Mouse (Mus musculus): ENCODE measurements around the gene Fgfr2. TPM values are rescaled to one million over a fixed set of nuclear protein-coding genes. Genes with fewer than 3 reads are reported as not detected.

Fgfr2 gene
- polyA plus RNA-seq, 1 experiment: 14.8 TPM

DNA sequence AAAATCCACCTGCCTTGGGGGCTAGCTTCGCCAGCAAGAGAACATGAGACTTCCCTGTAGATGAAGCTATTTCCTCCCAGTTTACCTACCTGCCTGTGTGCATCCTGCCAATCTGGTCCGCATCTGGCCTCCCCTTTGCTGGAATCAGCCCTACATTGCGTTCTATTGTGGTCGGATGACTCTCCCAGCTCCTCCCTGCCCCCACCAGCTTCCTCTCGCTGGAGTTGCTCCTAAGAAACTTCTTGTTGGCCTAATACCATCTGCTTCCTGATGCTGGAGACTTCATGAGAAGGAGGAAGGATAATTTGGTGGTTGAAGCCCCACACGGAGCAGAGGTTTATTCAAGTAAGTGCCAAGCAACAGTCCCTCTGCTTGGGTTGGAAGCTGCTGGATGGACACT lies 2807.9 kb downstream of the Fgfr2 start:
- no peaks in the 10 kb centered on the region for H3K36me3 ChIP-seq (ENCODE audit: control insufficient read depth, insufficient read depth, low read length)
- H3K27me3 ChIP-seq (replicated peaks; ENCODE audit: control insufficient read depth, insufficient read depth, low read length): no peaks in the 10 kb centered on the region
- no peak for TF ChIP-seq CTCF (conservative IDR thresholded peaks at IDR 0.05; ENCODE audit: insufficient read depth, insufficient read length, low read depth, low read length)
- TF ChIP-seq POLR2A (IDR thresholded peaks at IDR 0.05; ENCODE audit: low read depth, low read length): no peak
- no peaks in the 10 kb centered on the region for H3K4me1 ChIP-seq (ENCODE audit: control insufficient read depth, insufficient read depth, low read length)
- 82% methylated on average over 6 of the region's 6 CpGs for WGBS
- no peak for DNase-seq
- no peak overlapping the region for H3K27ac ChIP-seq (ENCODE audit: insufficient read depth, low read depth, low read length)
- H3K4me3 ChIP-seq (ENCODE audit: insufficient read depth, low read depth, low read length): no peak overlapping the region

DNA sequence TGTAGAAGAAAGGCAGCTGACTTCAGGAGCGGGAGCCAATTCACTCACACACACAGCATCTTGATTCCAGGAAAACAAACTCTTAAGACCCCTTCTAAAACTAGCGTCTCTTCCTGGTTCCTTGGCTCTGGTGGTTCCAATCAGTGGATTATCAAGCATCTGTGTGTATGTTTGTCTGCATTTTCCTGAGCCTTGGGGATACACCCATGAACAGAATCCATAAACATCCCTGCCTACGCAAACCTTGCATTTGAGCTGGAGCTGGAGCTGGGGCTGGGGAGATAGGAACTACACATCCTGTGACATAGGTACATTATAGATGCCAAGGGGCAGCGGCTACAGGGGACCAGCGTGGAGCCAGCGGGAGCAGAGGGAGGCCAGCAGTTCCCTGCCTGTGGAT lies 2808.5 kb downstream of the Fgfr2 start:
- no peak overlapping the region for H3K4me3 ChIP-seq (ENCODE audit: insufficient read depth, low read depth, low read length)
- H3K27ac ChIP-seq (ENCODE audit: insufficient read depth, low read depth, low read length): no peak overlapping the region
- H3K4me1 ChIP-seq (ENCODE audit: control insufficient read depth, insufficient read depth, low read length): no peaks in the 10 kb centered on the region
- no peaks in the 10 kb centered on the region for H3K27me3 ChIP-seq (replicated peaks; ENCODE audit: control insufficient read depth, insufficient read depth, low read length)
- H3K36me3 ChIP-seq (ENCODE audit: control insufficient read depth, insufficient read depth, low read length): no peaks in the 10 kb centered on the region
- DNase-seq: no peak
- no peak for TF ChIP-seq POLR2A (IDR thresholded peaks at IDR 0.05; ENCODE audit: low read depth, low read length)
- no peak for TF ChIP-seq CTCF (conservative IDR thresholded peaks at IDR 0.05; ENCODE audit: insufficient read depth, insufficient read length, low read depth, low read length)
- WGBS: 94% methylated on average over 6 of the region's 6 CpGs

DNA sequence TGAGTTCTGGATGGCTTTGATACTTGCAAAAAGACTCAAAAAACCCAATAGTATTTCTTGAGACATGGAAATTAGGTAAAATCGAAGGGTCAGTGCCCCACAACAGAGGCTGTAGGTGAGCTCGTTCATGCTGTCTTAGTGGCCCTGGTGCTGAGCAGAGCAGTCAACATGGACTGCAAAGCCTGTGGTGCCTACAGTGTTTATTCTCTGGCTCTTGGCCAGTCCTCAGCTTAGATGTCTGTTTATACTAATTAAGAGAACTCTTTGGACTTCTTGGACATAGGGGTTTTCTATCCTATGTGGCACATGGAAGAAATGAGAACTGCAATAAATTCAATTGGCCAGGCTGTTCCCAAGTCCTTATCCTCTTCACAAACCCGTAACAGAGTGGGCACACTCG lies 2811.8 kb downstream of the Fgfr2 start:
- no peak overlapping the region for H3K4me3 ChIP-seq (ENCODE audit: insufficient read depth, low read depth, low read length)
- TF ChIP-seq POLR2A (IDR thresholded peaks at IDR 0.05; ENCODE audit: low read depth, low read length) (no peak), CTCF (conservative IDR thresholded peaks at IDR 0.05; ENCODE audit: insufficient read depth, insufficient read length, low read depth, low read length) (no peak)
- H3K4me1 ChIP-seq (ENCODE audit: control insufficient read depth, insufficient read depth, low read length): no peaks in the 10 kb centered on the region
- H3K36me3 ChIP-seq (ENCODE audit: control insufficient read depth, insufficient read depth, low read length): no peaks in the 10 kb centered on the region
- no peak for DNase-seq
- no peak overlapping the region for H3K27ac ChIP-seq (ENCODE audit: insufficient read depth, low read depth, low read length)
- no peaks in the 10 kb centered on the region for H3K27me3 ChIP-seq (replicated peaks; ENCODE audit: control insufficient read depth, insufficient read depth, low read length)
- WGBS: 82% methylated on average over 4 of the region's 4 CpGs

DNA sequence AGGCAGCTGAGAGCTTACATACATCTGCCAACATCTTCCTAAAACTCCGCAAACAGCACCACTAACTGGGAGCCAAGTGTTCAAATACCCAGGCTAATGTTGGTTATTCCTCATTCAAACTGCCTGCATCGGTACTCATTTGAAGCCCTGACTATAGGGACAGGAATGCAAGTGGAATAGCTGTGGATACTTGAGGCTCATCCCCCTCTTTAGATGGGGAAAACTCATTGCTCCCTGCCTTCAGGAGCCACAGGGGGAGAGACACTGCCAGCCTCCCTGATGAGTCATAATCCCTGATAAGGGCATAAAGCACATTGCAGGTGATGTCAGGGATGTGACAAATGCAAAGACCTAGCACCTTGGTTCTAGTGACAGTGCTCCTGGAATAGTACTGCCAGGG lies 2814.0 kb downstream of the Fgfr2 start:
- no peak overlapping the region for H3K27ac ChIP-seq (ENCODE audit: insufficient read depth, low read depth, low read length)
- no peaks in the 10 kb centered on the region for H3K4me1 ChIP-seq (ENCODE audit: control insufficient read depth, insufficient read depth, low read length)
- no peak for DNase-seq
- H3K4me3 ChIP-seq (ENCODE audit: insufficient read depth, low read depth, low read length): no peak overlapping the region
- WGBS: 95% methylated on average over 2 of the region's 2 CpGs
- TF ChIP-seq POLR2A (IDR thresholded peaks at IDR 0.05; ENCODE audit: low read depth, low read length) (no peak), CTCF (conservative IDR thresholded peaks at IDR 0.05; ENCODE audit: insufficient read depth, insufficient read length, low read depth, low read length) (no peak)
- H3K36me3 ChIP-seq (ENCODE audit: control insufficient read depth, insufficient read depth, low read length): no peaks in the 10 kb centered on the region
- H3K27me3 ChIP-seq (replicated peaks; ENCODE audit: control insufficient read depth, insufficient read depth, low read length): no peaks in the 10 kb centered on the region

DNA sequence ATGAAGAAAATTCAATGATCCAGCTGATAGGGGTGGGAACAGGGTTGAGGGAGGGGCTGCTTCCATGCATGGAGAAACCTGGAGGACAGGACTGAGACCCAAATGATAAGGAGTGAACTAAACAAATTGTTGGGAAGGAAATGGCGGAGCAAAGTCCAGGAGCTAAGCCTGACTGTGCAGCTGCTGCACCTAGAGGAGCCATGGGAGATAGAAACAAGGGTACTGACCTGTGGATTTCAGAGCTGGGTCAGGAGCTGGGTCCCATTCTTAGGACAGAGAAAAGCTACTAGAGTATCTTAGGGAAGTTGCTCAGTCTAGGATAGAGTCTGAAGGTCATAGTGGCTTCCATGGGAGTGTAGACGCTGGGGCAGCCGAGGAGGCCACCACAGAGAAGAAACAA lies 2816.1 kb downstream of the Fgfr2 start:
- DNase-seq: no peak
- WGBS: 89% methylated on average over 3 of the region's 3 CpGs
- no peak overlapping the region for H3K4me3 ChIP-seq (ENCODE audit: insufficient read depth, low read depth, low read length)
- no peaks in the 10 kb centered on the region for H3K4me1 ChIP-seq (ENCODE audit: control insufficient read depth, insufficient read depth, low read length)
- no peaks in the 10 kb centered on the region for H3K27me3 ChIP-seq (replicated peaks; ENCODE audit: control insufficient read depth, insufficient read depth, low read length)
- H3K27ac ChIP-seq (ENCODE audit: insufficient read depth, low read depth, low read length): no peak overlapping the region
- TF ChIP-seq POLR2A (IDR thresholded peaks at IDR 0.05; ENCODE audit: low read depth, low read length): no peak
- TF ChIP-seq CTCF (conservative IDR thresholded peaks at IDR 0.05; ENCODE audit: insufficient read depth, insufficient read length, low read depth, low read length): no peak
- H3K36me3 ChIP-seq (ENCODE audit: control insufficient read depth, insufficient read depth, low read length): no peaks in the 10 kb centered on the region

DNA sequence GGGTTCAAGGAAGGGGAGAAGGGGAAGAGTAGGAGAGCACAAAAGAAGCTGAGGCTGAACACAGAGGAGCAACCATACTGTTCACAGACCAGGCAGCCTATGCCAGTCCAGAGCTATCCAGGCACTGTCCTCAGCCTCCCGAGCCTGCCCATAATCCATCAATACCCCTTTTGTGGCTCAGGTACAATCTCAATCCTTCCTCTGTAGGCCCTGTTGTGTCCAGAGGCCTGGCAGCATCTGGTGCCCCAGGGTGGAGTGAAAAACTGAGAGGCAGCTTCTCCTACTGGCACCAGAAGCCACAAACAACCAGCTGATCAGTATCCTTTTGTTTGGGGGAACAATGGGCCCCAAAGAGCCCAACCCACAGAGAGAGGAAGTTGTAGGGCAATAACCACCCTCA lies 2818.5 kb downstream of the Fgfr2 start:
- Histone ChIP-seq H3K36me3 (ENCODE audit: control insufficient read depth, insufficient read depth, low read length) (no peaks in the 10 kb centered on the region), H3K27me3 (replicated peaks; ENCODE audit: control insufficient read depth, insufficient read depth, low read length) (no peaks in the 10 kb centered on the region), H3K27ac (ENCODE audit: insufficient read depth, low read depth, low read length) (no peak overlapping the region), H3K4me1 (ENCODE audit: control insufficient read depth, insufficient read depth, low read length) (no peaks in the 10 kb centered on the region), H3K4me3 (ENCODE audit: insufficient read depth, low read depth, low read length) (no peak overlapping the region)
- no peak for DNase-seq
- no peak for TF ChIP-seq POLR2A (IDR thresholded peaks at IDR 0.05; ENCODE audit: low read depth, low read length)
- TF ChIP-seq CTCF (conservative IDR thresholded peaks at IDR 0.05; ENCODE audit: insufficient read depth, insufficient read length, low read depth, low read length): no peak
- 100% methylated on average over 1 of the region's 1 CpGs for WGBS

DNA sequence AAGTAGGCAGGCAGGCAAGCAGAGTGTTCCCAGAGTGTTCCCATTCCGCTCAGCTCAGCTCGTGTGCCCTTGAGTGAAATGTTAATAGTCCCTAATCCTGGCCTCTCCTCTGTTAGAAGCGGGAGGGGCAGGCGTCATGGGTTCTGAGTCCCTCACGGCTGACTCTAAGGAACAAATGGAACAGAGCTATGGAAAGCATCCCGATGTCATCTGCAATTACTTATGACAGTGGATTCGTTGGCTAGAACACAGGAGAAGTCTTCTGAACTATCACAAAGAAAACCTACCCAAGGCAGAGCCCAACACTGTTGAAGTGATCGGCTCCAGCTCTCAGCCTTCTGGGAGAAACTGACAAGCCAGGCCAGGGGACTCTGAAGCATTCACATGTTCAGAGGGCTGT lies 2819.7 kb downstream of the Fgfr2 start:
- Histone ChIP-seq H3K27me3 (replicated peaks; ENCODE audit: control insufficient read depth, insufficient read depth, low read length) (no peaks in the 10 kb centered on the region), H3K4me1 (ENCODE audit: control insufficient read depth, insufficient read depth, low read length) (no peaks in the 10 kb centered on the region), H3K36me3 (ENCODE audit: control insufficient read depth, insufficient read depth, low read length) (no peaks in the 10 kb centered on the region), H3K4me3 (ENCODE audit: insufficient read depth, low read depth, low read length) (no peak overlapping the region), H3K27ac (ENCODE audit: insufficient read depth, low read depth, low read length) (no peak overlapping the region)
- WGBS: 68% methylated on average over 8 of the region's 8 CpGs
- no peak for DNase-seq
- TF ChIP-seq CTCF (conservative IDR thresholded peaks at IDR 0.05; ENCODE audit: insufficient read depth, insufficient read length, low read depth, low read length): no peak
- TF ChIP-seq POLR2A (IDR thresholded peaks at IDR 0.05; ENCODE audit: low read depth, low read length): no peak

DNA sequence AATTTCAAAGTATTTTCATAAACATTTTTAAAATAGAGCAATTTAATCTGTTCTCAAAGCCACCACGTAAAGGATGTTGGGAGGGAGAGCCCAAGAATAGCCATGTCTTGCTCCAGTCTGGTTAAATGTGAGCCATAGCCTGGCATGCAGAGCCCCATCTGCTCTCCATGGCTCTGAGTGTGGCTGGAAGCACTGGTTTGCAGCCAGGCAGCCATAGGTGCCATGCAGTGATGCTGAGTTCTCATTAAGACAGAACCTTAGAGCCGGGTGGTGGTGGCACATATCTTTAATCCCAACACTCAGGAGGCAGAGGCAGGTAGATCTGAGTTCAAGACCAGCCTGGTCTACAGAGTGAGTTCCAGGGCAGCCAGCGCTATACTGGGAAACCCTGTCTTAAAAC lies 2822.5 kb downstream of the Fgfr2 start:
- no peak for TF ChIP-seq CTCF (conservative IDR thresholded peaks at IDR 0.05; ENCODE audit: insufficient read depth, insufficient read length, low read depth, low read length)
- no peak for TF ChIP-seq POLR2A (IDR thresholded peaks at IDR 0.05; ENCODE audit: low read depth, low read length)
- DNase-seq: no peak

More for the DNA sequence above, 2822.5 kb downstream of the Fgfr2 start:
- 96% methylated on average over 3 of the region's 3 CpGs for WGBS
- H3K27me3 ChIP-seq (replicated peaks; ENCODE audit: control insufficient read depth, insufficient read depth, low read length): no peaks in the 10 kb centered on the region
- no peak overlapping the region for H3K4me3 ChIP-seq (ENCODE audit: insufficient read depth, low read depth, low read length)
- H3K27ac ChIP-seq (ENCODE audit: insufficient read depth, low read depth, low read length): no peak overlapping the region
- H3K36me3 ChIP-seq (ENCODE audit: control insufficient read depth, insufficient read depth, low read length): no peaks in the 10 kb centered on the region
- no peaks in the 10 kb centered on the region for H3K4me1 ChIP-seq (ENCODE audit: control insufficient read depth, insufficient read depth, low read length)

Measured in kidney, adult 2 months (tissue).